Mouse (Mus musculus): ENCODE measurements around the gene Atp6v0e2. TPM values are rescaled to one million over a fixed set of nuclear protein-coding genes. Genes with fewer than 3 reads are reported as not detected.

Gene Atp6v0e2
- polyA plus RNA-seq, 1 experiment from 2014 or later, result 19.8 TPM

GRCm38 (mm10) chr6:48533475-48533874 is 3.9 kb upstream of the Atp6v0e2 start:
- H3K4me2 ChIP-seq, result no peak overlapping the region
- H3K4me3 ChIP-seq (ENCODE audit: low read depth, low read length), result no peak overlapping the region
- no peak overlapping the region for H3K9ac ChIP-seq (ENCODE audit: low read depth, low read length)
- no peak for ATAC-seq (replicated peaks; ENCODE audit: insufficient number of reproducible peaks, low FRiP score, low TSS enrichment)
- H3K9me3 ChIP-seq (replicated peaks; ENCODE audit: control insufficient read depth, low read length), result no peaks in the 10 kb centered on the region
- no peaks in the 10 kb centered on the region for H3K36me3 ChIP-seq (ENCODE audit: control insufficient read depth, insufficient read depth, low read length)
- WGBS (ENCODE audit: insufficient replicate concordance), result 63% methylated on average over 2 of the region's 2 CpGs
- peaks cover 6% of the 10 kb centered on the region; the same call in 1 of the 2 replicates for H3K4me1 ChIP-seq (ENCODE audit: control insufficient read depth, insufficient read depth, low read length)
- H3K27ac ChIP-seq (ENCODE audit: low read depth, low read length), result no peak overlapping the region
- H3K27me3 ChIP-seq (ENCODE audit: control insufficient read depth, insufficient read depth, low read length), result no peaks in the 10 kb centered on the region

- Histone ChIP-seq H3K4me3 (ENCODE audit: low read depth, low read length) (no peak overlapping the region), H3K4me2 (no peak overlapping the region), H3K9ac (ENCODE audit: low read depth, low read length) (no peak overlapping the region), H3K9me3 (replicated peaks; ENCODE audit: control insufficient read depth, low read length) (no peaks in the 10 kb centered on the region), H3K27ac (ENCODE audit: low read depth, low read length) (no peak overlapping the region), H3K27me3 (ENCODE audit: control insufficient read depth, insufficient read depth, low read length) (no peaks in the 10 kb centered on the region), H3K4me1 (ENCODE audit: control insufficient read depth, insufficient read depth, low read length) (peaks cover 6% of the 10 kb centered on the region; the same call in 1 of the 2 replicates), H3K36me3 (ENCODE audit: control insufficient read depth, insufficient read depth, low read length) (no peaks in the 10 kb centered on the region)
- WGBS (ENCODE audit: insufficient replicate concordance), result 75% methylated on average over 8 of the region's 8 CpGs
- ATAC-seq (replicated peaks; ENCODE audit: insufficient number of reproducible peaks, low FRiP score, low TSS enrichment), result no peak
Measured at GRCm38 (mm10) chr6:48534913-48535312, 2.5 kb upstream of the Atp6v0e2 start.

- no peak for ATAC-seq (replicated peaks; ENCODE audit: insufficient number of reproducible peaks, low FRiP score, low TSS enrichment)
- Histone ChIP-seq H3K27me3 (ENCODE audit: control insufficient read depth, insufficient read depth, low read length) (no peaks in the 10 kb centered on the region), H3K4me3 (ENCODE audit: low read depth, low read length) (no peak overlapping the region), H3K4me1 (ENCODE audit: control insufficient read depth, insufficient read depth, low read length) (peaks cover 3% of the 10 kb centered on the region; the same call in 1 of the 2 replicates), H3K9me3 (replicated peaks; ENCODE audit: control insufficient read depth, low read length) (no peaks in the 10 kb centered on the region), H3K9ac (ENCODE audit: low read depth, low read length) (no peak overlapping the region), H3K4me2 (no peak overlapping the region), H3K27ac (ENCODE audit: low read depth, low read length) (no peak overlapping the region), H3K36me3 (ENCODE audit: control insufficient read depth, insufficient read depth, low read length) (no peaks in the 10 kb centered on the region)
- 63% methylated on average over 4 of the region's 4 CpGs for WGBS (ENCODE audit: insufficient replicate concordance)
Measured at GRCm38 (mm10) chr6:48536091-48536490, 1.3 kb upstream of the Atp6v0e2 start.

GRCm38 (mm10) chr6:48538841-48539737 is 1.7 kb downstream of the Atp6v0e2 start:
- Histone ChIP-seq H3K4me2 (no peak overlapping the region), H3K9me3 (replicated peaks; ENCODE audit: control insufficient read depth, low read length) (no peaks in the 10 kb centered on the region), H3K36me3 (ENCODE audit: control insufficient read depth, insufficient read depth, low read length) (no peaks in the 10 kb centered on the region), H3K27ac (ENCODE audit: low read depth, low read length) (no peak overlapping the region), H3K4me1 (ENCODE audit: control insufficient read depth, insufficient read depth, low read length) (no peaks in the 10 kb centered on the region), H3K4me3 (ENCODE audit: low read depth, low read length) (no peak overlapping the region), H3K9ac (ENCODE audit: low read depth, low read length) (no peak overlapping the region), H3K27me3 (ENCODE audit: control insufficient read depth, insufficient read depth, low read length) (no peaks in the 10 kb centered on the region)
- 65% methylated on average over 5 of the region's 5 CpGs for WGBS (ENCODE audit: insufficient replicate concordance)
- ATAC-seq (replicated peaks; ENCODE audit: insufficient number of reproducible peaks, low FRiP score, low TSS enrichment), result no peak

- 68% methylated on average over 5 of the region's 5 CpGs for WGBS (ENCODE audit: insufficient replicate concordance)
- no peaks in the 10 kb centered on the region for H3K27me3 ChIP-seq (ENCODE audit: control insufficient read depth, insufficient read depth, low read length)
Measured at GRCm38 (mm10) chr6:48539860-48540259, 2.4 kb downstream of the Atp6v0e2 start.

GRCm38 (mm10) chr6:48540721-48541120 is 3.3 kb downstream of the Atp6v0e2 start:
- no peaks in the 10 kb centered on the region for H3K9me3 ChIP-seq (replicated peaks; ENCODE audit: control insufficient read depth, low read length)
- H3K9ac ChIP-seq (ENCODE audit: low read depth, low read length), result no peak overlapping the region
- no peaks in the 10 kb centered on the region for H3K4me1 ChIP-seq (ENCODE audit: control insufficient read depth, insufficient read depth, low read length)
- no peak overlapping the region for H3K27ac ChIP-seq (ENCODE audit: low read depth, low read length)
- no peak overlapping the region for H3K4me3 ChIP-seq (ENCODE audit: low read depth, low read length)
- no peak for ATAC-seq (replicated peaks; ENCODE audit: insufficient number of reproducible peaks, low FRiP score, low TSS enrichment)
- no peaks in the 10 kb centered on the region for H3K36me3 ChIP-seq (ENCODE audit: control insufficient read depth, insufficient read depth, low read length)
- no peak overlapping the region for H3K4me2 ChIP-seq
- 35% methylated on average over 3 of the region's 3 CpGs for WGBS (ENCODE audit: insufficient replicate concordance)
- H3K27me3 ChIP-seq (ENCODE audit: control insufficient read depth, insufficient read depth, low read length), result no peaks in the 10 kb centered on the region

More at GRCm38 (mm10) chr6:48539860-48540259, 2.4 kb downstream of the Atp6v0e2 start:
- Histone ChIP-seq H3K9me3 (replicated peaks; ENCODE audit: control insufficient read depth, low read length) (no peaks in the 10 kb centered on the region), H3K4me3 (ENCODE audit: low read depth, low read length) (no peak overlapping the region), H3K9ac (ENCODE audit: low read depth, low read length) (no peak overlapping the region), H3K27ac (ENCODE audit: low read depth, low read length) (no peak overlapping the region), H3K36me3 (ENCODE audit: control insufficient read depth, insufficient read depth, low read length) (no peaks in the 10 kb centered on the region), H3K4me1 (ENCODE audit: control insufficient read depth, insufficient read depth, low read length) (no peaks in the 10 kb centered on the region), H3K4me2 (no peak overlapping the region)
- no peak for ATAC-seq (replicated peaks; ENCODE audit: insufficient number of reproducible peaks, low FRiP score, low TSS enrichment)

- Histone ChIP-seq H3K36me3 (ENCODE audit: control insufficient read depth, insufficient read depth, low read length) (no peaks in the 10 kb centered on the region), H3K27ac (ENCODE audit: low read depth, low read length) (no peak overlapping the region)
Measured at GRCm38 (mm10) chr6:48541560-48542450, 4.4 kb downstream of the Atp6v0e2 start.

GRCm38 (mm10) chr6:48542631-48543030 is 5.2 kb downstream of the Atp6v0e2 start:
- ATAC-seq (replicated peaks; ENCODE audit: insufficient number of reproducible peaks, low FRiP score, low TSS enrichment), result no peak
- Histone ChIP-seq H3K4me1 (ENCODE audit: control insufficient read depth, insufficient read depth, low read length) (no peaks in the 10 kb centered on the region), H3K4me3 (ENCODE audit: low read depth, low read length) (no peak overlapping the region), H3K36me3 (ENCODE audit: control insufficient read depth, insufficient read depth, low read length) (no peaks in the 10 kb centered on the region), H3K4me2 (no peak overlapping the region), H3K9me3 (replicated peaks; ENCODE audit: control insufficient read depth, low read length) (no peaks in the 10 kb centered on the region), H3K27ac (ENCODE audit: low read depth, low read length) (no peak overlapping the region), H3K9ac (ENCODE audit: low read depth, low read length) (no peak overlapping the region), H3K27me3 (ENCODE audit: control insufficient read depth, insufficient read depth, low read length) (no peaks in the 10 kb centered on the region)
- 81% methylated on average over 3 of the region's 3 CpGs for WGBS (ENCODE audit: insufficient replicate concordance)

More at GRCm38 (mm10) chr6:48541560-48542450, 4.4 kb downstream of the Atp6v0e2 start:
- no peaks in the 10 kb centered on the region for H3K4me1 ChIP-seq (ENCODE audit: control insufficient read depth, insufficient read depth, low read length)
- no peaks in the 10 kb centered on the region for H3K9me3 ChIP-seq (replicated peaks; ENCODE audit: control insufficient read depth, low read length)
- no peak overlapping the region for H3K4me3 ChIP-seq (ENCODE audit: low read depth, low read length)
- no peak overlapping the region for H3K9ac ChIP-seq (ENCODE audit: low read depth, low read length)
- WGBS (ENCODE audit: insufficient replicate concordance), result 37% methylated on average over 7 of the region's 7 CpGs
- ATAC-seq (replicated peaks; ENCODE audit: insufficient number of reproducible peaks, low FRiP score, low TSS enrichment), result no peak
- no peak overlapping the region for H3K4me2 ChIP-seq
- H3K27me3 ChIP-seq (ENCODE audit: control insufficient read depth, insufficient read depth, low read length), result no peaks in the 10 kb centered on the region
